Mouse (Mus musculus): ENCODE data around the gene Lemd1.
"Not testable (repeated sequence)": the region's sequence is repeated elsewhere in the genome, so short reads cannot be mapped to it uniquely, and the experiment has no call there.

Lemd1 gene

DNA sequence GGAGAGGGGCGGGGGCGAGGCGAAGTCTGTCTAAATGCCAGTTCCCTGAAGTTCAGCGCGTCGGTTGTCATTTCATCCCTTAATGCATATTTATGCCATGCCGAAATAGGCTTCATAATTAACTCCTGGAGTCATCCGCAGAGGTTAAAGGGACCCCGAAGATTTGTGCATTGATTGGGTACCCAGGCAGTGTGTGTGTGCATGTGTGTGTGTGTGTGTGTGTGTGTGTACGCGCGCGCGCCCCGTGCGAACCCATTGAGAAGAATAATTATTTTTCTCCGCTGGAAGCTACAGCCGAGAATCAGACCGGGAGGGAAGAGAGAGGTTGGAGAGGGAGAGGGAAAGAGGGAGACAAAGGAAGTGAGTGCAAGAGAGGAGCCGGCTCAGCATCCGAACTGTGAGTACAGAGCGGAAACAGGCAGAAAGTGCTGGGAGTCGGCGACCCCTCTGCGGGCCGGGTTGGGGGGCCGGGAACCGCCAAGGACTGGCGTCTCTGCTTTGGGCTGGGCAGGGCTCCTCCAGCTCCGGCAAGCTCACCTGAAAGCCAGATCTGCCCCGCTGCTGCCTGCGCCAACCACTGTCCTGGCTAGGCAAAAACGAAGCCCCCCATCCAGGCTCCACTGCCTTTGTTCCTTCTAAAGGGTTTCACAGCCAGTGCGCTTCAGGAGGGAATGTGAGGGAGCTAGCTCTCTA, at the start of gene Lemd1, which contains the start of gene AC124108.1:
TSS of gene Lemd1 (plus strand) at position 339 of the 693 bp plus-strand sequence.
TSS of gene AC124108.1 (plus strand) at position 365 of the 693 bp plus-strand sequence.
- DNase-seq (ENCODE audit: low read depth, low spot score), result peak; percentile 39

DNA sequence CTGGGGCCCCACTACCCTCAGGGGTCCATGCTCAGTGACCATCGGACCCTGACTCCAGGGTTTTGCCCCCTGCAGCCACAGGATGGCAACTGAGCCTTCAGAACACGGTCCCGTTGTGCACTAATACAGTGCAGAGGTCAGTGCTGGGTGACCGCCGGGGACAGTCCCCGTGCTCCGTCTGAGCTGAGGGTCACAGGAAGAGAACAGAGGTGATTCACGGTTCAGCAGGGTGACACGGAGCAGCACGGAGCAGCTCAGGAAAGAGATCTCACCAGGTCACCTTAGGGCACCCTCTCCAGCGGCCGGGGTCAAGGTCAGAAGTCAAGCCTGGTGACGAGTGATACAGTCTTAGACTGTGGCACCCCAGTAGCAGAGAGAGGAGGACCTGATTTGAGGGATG, 49.5 kb upstream of the Lemd1 start:
- no peak for DNase-seq (ENCODE audit: low read depth, low spot score)

DNA sequence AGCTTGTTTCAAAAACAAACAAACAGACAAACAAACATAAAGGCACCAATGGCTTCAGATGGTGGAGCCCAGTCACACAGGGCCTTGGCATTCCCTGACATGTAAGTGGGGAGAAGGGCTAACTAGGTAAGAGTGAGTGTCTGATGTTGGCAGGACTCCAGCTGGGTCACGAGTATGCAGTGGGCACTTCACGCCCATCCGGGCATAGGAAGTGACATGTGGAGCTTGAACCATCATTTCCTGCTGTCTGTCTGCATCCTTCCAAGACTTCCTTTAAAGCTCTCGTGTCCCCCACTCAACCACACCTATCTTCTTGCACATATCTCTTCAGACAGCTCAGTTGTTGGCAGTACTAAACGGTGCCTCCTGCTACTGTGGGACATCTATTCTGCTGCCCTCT, 48.2 kb upstream of the Lemd1 start:
- DNase-seq (ENCODE audit: low read depth, low spot score), result no peak

DNA sequence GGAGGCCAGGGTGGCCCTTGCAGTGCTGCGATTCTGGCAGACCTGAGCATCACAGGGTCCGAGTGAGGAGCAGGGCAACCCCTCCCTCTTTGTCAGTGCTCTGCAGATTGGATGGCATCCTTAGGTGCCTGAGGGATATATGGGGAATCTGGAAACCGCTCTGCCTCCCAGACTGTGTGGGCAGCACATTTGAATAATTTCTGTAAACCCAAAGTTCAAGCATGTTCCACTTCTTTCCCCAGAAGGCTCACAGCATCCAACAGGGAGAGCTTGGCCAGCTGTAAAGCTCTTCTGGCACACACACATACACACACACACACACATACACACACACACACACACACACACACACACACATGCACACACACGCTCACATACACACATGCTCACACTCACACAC, 47.5 kb upstream of the Lemd1 start:
- DNase-seq (ENCODE audit: low read depth, low spot score), result no peak

DNA sequence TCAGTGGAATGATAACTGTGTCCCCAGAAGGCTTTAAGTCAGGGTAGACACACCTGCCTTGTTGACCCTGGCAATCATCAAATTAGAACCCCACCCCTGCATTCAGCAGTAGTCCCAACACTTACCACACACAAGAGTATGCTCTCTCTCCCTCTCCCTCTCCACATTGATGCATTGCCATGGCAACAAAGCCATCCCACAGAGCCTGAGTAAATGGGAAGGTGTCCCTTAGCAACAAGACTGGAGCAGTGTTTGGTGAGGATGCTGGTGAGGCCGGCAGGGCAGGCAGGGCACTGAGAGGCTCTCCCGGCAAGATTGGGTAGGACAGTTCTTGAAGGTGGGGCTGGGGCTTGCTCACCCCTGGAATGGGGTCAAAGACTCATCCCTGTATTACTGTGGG, 47.0 kb upstream of the Lemd1 start:
- peak; percentile 54 for DNase-seq (ENCODE audit: low read depth, low spot score)

DNA sequence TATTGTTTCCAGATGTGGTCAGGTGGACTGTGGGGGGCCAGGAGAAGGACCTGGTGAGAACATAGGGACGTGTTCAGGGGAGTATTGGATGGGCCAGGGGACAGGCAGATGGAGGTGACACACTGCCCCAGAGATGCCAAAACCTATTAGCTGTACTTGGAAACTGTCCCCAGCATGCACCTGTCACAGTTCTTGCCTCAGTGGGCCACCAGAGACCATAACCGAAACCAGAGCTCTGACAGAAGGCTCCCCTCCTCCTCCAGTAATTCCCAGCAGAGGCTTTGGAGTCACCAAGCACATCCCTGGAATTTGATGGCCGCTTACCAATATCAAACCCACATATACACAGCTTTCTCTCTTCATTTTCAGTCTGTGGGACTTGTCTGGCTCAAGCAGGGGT, 46.4 kb upstream of the Lemd1 start:
- no peak for DNase-seq (ENCODE audit: low read depth, low spot score)

DNA sequence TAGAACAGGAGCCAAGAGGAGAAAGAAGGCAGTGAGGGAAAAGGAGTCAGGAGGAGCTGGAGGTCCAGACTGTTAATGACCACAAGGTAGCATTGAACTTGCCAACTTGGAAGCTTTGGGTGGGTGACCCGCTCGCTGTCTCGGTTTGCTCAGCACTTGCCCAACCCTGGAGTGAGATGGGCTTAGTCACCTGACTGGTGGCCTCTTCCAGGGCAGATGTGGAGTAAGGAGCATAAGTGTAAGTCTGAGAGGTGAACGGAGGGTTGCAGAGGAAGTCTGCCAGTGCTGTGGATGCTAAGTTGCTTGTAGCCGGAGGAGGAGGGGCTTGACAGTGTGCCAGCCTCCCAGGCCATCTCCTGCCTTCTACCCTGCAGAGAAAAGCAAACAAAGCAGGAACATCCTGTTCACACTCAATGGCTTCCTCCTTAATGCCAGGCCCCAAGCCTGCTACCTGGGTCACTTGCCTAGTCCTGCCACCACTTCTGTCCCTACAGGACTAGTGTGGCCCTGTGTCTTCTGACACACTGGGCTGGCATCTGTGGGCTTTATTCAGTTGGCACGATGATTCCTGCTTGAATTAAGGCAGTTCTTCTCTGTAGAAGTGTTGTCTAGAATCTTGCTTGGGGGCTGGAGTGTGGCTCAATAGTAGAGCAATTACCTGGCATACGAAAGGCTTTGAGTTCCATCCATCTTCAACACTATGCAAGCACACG, 45.1 kb upstream of the Lemd1 start:
- no peak for DNase-seq (ENCODE audit: low read depth, low spot score)

DNA sequence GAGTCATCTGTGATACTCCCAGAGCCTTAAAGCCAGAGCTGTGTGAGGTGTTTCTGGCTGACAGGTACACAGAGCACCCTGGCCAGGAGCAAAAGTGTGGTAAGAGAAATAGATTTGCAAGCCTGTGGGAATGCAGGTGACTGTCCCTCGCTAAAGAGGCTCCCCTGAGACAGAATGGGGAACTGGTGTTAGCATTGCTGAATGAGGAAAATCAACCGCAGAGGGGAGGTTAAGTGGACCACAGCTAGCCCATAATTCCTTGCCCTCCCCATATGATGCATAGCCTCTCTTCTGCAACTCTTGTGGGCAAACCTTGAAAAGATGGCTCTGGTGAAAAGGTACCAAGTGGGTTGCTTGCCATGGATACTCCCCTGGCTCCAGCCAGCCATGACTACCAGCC, 41.8 kb upstream of the Lemd1 start:
- DNase-seq (ENCODE audit: low read depth, low spot score), result no peak

DNA sequence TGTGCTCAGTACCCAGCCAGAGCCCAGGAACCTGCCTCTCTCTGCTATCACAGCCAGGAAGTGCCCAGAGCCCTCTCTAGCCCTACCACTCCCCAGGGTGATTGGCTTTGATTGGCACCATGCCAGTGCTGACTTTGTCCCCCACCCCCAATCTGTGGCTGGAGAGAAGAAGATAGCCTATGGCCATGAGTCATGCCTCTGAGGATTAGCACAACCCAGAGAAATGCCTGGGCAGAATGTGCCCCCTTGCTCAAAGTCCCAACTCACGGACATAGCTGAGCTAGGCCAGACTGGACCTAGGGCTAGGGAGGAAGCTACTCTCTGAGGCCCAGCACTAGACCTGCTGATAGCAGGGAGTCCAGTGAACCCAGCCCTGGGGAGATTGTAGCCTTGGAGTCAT, 41.1 kb upstream of the Lemd1 start:
- no peak for DNase-seq (ENCODE audit: low read depth, low spot score)

DNA sequence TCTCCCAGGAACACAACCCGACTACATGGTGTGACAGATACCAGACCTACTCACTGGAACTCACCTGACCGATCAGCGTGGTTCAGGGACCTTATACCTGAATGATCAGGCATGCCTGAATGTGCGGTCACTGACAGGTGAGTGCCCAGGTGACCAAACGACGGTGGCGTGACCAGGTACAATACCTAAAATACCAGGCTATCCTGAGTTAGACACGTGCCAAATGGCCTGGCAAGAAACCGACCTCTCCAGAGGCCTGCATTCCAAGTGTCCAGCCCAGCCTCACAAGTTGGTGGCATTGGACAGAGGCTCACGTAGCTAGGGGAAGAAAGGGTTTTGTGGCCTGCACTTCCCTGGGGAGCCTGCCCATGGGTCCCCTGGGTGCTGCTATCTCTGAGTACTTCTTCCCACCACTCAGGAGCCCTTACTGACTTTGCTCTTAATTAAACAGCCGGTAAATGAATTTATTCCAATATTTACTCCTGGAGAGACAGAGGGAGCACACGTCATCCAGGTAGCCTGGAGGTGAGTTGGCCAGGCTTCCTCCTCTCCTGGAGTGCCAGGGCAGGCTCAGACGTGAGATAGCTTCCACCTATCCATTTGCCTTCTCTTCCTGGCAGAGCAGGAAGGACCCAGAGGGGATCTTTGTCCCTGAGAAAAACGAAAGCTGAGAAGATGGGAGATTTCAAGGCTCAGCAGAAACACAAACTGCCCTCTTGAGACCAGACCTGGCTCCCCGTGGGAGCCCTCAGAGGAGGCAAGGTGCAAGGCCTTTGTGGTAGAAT, 40.2 kb upstream of the Lemd1 start:
- no peak for DNase-seq (ENCODE audit: low read depth, low spot score)

DNA sequence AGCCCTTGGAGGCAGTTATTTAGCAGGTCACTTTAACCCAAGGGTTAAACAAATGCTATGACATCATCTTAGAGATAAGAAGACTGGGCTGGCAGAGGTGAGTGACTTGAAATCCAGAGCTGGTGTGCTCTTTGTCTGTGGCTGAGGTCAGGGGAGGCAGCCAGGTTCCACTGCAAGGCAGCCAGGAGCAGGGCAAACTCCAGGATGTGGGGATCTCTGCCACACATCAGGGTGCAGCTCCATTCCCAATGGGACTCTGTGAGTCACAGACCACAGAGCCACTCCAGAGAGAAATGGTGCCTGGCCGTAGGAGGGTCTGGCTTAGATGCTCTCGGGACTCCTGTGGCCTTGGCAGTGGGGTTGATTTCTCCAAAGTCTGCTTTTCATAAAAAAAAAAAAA, 39.3 kb upstream of the Lemd1 start:
- no peak for DNase-seq (ENCODE audit: low read depth, low spot score)

DNA sequence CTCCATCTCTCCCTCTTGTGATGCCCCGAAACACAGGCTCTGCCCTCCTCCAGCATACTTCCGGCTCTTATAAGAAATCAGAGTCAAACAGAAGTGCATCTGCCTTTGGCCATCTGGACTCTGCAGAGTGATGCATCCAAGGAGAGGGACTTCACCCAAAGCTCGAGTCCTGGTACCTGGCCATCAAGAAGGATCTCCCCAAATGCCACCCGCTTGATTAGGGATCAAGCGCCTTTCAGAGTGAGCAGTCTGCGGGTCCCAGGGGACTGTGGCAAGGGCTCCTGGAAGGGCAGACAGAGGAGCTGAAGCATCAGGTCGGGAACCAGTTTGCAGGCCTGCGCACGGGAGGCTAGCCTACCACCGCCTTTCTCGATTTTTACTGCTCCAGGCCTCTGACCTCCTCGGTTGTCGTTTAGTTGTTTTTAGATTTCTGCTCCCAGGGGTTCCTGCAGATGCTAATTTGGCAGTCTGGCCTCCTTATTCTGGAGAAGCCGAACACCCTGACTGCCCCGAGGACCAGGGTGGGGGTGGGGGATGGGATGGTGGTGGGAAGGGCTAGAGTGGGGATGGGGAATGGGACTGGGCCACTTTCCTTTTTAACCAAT, 38.0 kb upstream of the Lemd1 start:
- no peak for DNase-seq (ENCODE audit: low read depth, low spot score)

DNA sequence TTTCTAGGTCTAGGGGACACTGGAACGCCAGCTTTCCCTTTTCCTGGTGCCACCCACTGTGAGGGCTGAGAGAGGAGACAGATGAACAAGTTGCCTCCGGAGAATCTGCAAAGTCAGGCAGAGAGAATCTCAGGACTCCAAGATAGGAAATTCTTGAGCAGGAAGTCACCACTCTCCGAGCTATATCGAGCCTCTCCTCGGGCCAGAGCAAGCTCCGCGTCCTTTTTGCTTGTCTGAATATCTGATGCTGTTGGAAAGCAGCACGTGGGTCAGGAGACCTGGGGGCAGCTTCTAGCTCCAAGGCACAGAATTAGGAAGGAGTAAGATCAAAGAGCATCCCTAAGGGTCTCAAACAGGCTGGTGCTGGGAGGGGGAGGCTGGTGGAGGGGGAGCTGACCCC, 37.5 kb upstream of the Lemd1 start:
- DNase-seq (ENCODE audit: low read depth, low spot score), result no peak

DNA sequence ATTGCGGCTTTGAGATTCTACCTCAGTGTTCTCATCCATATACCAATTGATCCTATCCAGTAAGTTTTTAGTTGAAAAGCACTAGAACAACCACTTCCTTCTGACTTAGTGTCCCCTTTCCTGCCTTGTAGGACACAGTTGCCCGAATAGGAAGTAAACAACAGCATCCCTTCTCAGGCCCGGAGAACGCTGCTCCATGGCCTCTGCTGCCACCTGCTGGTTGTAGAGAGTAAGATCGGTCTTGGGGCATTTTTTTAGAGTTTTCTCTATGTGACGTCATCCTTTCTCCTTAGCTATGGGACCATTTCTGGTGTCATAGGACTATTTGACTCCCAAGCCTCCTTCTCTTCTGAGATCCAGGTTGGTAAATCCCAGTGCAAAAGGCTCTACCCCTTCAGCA, 35.5 kb upstream of the Lemd1 start:
- peak; percentile 90 for DNase-seq (ENCODE audit: low read depth, low spot score)

DNA sequence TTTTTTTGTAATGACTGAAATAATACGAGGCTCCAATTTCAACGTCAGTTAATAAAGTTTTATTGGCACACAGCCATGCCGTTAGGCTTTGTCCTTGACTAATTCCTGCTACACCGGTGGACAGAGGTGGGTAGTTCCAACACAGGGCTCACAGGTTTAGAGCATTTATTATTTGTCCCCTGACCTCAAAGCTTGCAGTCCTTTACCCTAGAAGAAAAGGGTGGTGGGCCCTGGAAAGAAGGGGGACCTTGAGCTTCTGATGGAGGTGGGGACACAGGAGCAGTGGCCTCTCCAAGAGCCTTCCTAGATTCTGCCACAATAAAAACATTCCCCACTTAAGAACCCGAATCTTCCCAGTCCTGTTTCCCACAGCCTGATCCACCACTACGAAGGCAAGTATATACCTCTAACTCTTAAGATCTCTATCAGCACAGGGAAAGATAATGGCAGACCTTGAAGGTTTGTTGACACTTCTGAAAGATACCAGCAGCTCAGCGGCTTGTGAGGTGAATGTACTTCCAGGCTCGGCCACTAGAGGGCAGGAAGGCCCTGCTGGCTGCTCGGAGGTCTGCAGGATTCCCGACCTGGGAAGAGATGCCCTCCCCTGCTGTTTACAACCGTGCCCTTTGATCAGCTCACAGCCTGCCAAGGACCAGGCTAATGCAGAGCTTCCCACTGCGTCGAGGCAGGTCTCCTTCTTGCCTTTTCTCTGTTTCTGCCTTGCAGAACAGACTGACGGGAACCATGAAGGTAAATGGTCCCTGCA, 34.0 kb upstream of the Lemd1 start:
- peak; percentile 92 for DNase-seq (ENCODE audit: low read depth, low spot score)

DNA sequence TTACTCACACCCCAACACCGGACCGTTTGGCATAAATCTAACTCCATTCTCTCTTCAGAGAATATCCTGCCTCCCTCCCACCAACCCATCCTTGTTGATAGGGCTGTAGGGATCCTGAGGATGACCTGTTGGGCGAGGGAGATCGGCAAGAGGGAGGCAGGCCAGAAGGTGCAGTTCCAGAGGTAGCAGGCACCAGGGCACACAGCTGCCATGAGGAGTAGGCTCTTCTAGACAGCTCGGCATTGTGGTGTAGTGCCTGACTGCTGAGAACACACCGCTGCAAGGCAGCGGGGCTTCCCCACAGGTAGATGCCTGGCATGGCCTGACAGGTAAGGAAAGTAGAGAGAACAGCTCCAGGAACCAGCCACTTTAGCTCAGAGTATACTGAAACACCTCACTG, 33.4 kb upstream of the Lemd1 start:
- no peak for DNase-seq (ENCODE audit: low read depth, low spot score)

DNA sequence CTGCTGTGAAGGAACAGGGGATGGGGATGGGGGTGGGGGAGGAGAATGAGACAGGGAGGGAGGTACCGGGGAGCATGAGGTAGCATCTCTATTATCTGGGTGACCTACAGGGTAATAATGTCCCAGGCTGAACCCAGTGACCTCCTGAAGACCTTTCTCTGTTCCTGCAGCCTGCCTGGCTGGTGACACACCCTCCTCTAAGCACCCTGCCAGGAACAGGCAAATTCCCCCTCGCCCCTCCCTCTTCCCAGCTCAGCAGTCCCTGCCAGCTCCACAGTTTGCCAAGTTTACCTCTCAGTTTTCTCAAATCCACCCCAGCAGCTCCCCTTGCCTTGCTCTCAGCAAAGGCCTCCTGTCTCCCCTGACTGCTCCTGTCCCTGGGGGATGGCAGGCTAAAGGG, 32.5 kb upstream of the Lemd1 start:
- no peak for DNase-seq (ENCODE audit: low read depth, low spot score)

DNA sequence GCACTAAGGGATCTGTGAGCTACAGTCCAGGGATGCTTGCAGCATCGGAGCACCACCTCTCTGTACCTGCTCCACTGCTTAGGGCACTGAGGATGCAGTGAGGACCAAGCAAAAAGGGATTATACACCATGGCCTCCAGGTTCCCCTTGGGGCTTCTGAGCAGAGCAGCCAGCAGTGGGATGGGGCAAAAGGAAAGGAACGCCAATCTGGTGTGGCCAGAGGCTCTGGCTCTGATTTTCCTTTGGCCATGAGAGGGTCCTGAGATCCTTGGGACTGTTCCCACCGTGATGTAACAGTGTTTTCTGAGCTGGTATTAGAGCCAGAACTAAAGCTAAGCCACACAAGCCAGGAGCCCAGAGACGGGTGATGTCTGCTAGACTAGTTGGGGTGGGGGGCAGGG, 31.6 kb upstream of the Lemd1 start:
- DNase-seq (ENCODE audit: low read depth, low spot score), result no peak

DNA sequence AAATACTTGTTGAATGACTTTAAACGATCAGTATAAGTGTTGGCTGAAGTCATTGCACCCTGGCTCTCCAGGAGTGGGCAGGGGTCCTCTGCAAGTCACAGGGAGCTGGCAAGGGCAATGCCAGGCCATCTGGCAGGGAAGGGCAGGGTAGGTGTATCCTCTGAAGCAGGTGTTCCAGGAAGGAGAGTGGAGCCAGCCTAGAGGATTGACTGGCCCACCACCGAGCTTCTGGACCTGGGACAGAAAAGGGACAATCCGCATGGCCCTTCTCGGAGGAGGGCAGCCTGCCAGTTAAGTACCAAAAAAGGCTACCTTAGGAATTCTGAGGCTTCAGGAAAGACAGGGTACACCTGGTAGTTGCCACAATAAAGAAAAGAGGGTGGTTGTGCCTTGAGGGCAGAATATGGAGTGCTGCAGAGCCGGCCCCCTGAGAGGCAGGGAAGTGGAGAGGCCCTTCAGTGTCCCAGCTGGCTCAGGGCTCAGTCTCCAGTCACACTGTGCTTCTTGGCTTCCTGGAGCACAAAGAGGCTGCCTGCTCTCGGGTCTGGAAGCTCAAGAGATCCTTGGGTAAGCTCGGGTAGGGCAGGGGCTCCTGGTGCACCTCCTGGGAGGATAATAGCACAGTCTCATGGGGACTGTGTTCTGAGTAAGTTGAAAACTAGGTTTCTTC, 29.9 kb upstream of the Lemd1 start:
- no peak for DNase-seq (ENCODE audit: low read depth, low spot score)

DNA sequence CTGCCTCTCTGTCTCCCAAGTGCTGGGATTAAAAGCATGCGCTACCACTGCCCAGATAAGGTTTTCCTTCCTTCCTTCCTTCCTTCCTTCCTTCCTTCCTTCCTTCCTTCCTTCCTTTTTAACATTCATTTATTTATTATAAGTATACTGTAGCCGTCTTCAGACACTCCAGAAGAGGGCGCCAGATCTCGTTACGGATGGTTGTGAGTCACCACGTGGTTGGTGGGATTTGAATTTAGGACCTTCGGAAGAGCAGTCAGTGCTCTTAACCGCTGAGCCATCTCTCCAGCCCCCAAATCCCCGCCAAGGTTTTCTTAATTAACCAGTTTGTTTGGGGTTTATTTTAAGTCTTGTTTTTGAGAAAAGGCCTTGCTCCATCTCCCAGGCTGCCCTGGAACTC, 28.6 kb upstream of the Lemd1 start:
- DNase-seq (ENCODE audit: low read depth, low spot score), result not testable (repeated sequence)

Measured in mesoderm, embryonic 11.5 days (tissue).